Mouse (Mus musculus) heart, embryonic 15.5 days (tissue): ENCODE measurements around the gene Nr2c2. TPM values are rescaled to one million over a fixed set of nuclear protein-coding genes. Genes with fewer than 3 reads are reported as not detected.

Source experiments
- ATAC-seq: fragments of 200-750 bp; cut with Nextera tagmentation; replicated peaks from 2 replicates; pipeline ENCODE4 v1.8.0; 2017; ENCODE audit warnings: low read depth, moderate TSS enrichment; ENCODE audit not compliant: insufficient number of reproducible peaks, insufficient read depth, low FRiP score
- H3K27ac ChIP-seq: fragments of 300-500 bp; sonication (generic); 2 replicates; pipeline ENCODE4 v1.5.1; 2015; ENCODE audit warnings: mild to moderate bottlenecking, inconsistent platforms
- H3K27me3 ChIP-seq: fragments of 300-500 bp; sonication (generic); 2 replicates; pipeline ENCODE4 v1.6.1; 2015; ENCODE audit warnings: inconsistent platforms
- H3K36me3 ChIP-seq: fragments of 300-500 bp; sonication (generic); 2 replicates; pipeline ENCODE4 v1.6.1; 2015; ENCODE audit warnings: mild to moderate bottlenecking, inconsistent platforms
- H3K4me1 ChIP-seq: fragments of 300-500 bp; sonication (generic); replicated peaks from 2 replicates; pipeline ENCODE4 v1.6.1; 2015; ENCODE audit warnings: inconsistent platforms
- H3K4me2 ChIP-seq: fragments of 300-500 bp; sonication (generic); 2 replicates; pipeline ENCODE4 v1.6.1; 2015; ENCODE audit warnings: inconsistent platforms, mild to moderate bottlenecking, moderate library complexity
- H3K4me3 ChIP-seq: fragments of 300-500 bp; sonication (generic); 2 replicates; pipeline ENCODE4 v1.5.1; 2015; ENCODE audit warnings: mild to moderate bottlenecking, inconsistent platforms
- H3K9ac ChIP-seq: fragments of 300-500 bp; sonication (generic); 2 replicates; pipeline ENCODE4 v1.6.1; 2015; ENCODE audit warnings: mild to moderate bottlenecking, inconsistent platforms
- H3K9me3 ChIP-seq: fragments of 300-500 bp; sonication (generic); replicated peaks from 2 replicates; pipeline ENCODE4 v1.6.1; 2016; ENCODE audit warnings: inconsistent platforms
- WGBS: fragments of 180-500 bp; shearing (Covaris S2); methylation state at CpG from one replicate; pipeline ENCODE4 v1.1.7; 2015; ENCODE audit warnings: mixed read lengths; 5-methylcytosine and 5-hydroxymethylcytosine counted together
- polyA plus RNA-seq: library from polyadenylated mRNA; unstranded; fragments of >200 nt; fragmentation: Nextera tagmentation; extraction: Ambion mirVana; gene quantifications from 2 replicates; pipeline ENCODE4 v1.2.1, GENCODE M21; 2015

Nr2c2 gene
- polyA plus RNA-seq, 1 experiment from 2014 or later: 14.8 TPM

DNA sequence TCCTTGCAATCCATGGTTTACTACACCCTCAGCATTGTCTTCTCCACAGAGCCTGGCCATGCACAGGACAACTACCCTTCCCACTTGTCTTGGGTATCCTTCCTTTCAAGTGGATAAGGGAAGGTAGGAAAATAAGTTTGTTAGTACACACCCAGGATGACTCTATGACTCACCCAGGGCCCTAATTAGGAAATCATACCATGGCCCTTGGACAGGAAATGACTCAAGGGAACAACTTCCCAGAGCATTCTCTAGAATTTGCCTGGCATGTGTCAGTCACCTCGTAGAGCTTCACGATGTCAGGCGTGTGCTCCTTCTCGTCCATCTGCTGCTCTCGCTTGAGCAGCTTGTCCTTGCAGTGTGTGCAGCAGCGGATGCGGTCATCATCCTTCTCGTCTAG, 108.2 kb downstream of the Nr2c2 start:
- no peak overlapping the region for H3K4me2 ChIP-seq
- no peak overlapping the region for H3K4me3 ChIP-seq
- no peaks in the 10 kb centered on the region for H3K27me3 ChIP-seq
- H3K36me3 ChIP-seq: peaks cover 69% of the 10 kb centered on the region
- ATAC-seq: no peak
- no peaks in the 10 kb centered on the region for H3K4me1 ChIP-seq
- H3K27ac ChIP-seq: no peak overlapping the region
- no peaks in the 10 kb centered on the region for H3K9me3 ChIP-seq
- 82% methylated on average over 8 of the region's 8 CpGs for WGBS
- H3K9ac ChIP-seq: no peak overlapping the region

- Histone ChIP-seq H3K4me1 (peaks cover 13% of the 10 kb centered on the region), H3K27ac (peak overlapping the region; percentile 52), H3K4me3 (peak overlapping the region; percentile 75), H3K27me3 (no peaks in the 10 kb centered on the region), H3K9me3 (no peaks in the 10 kb centered on the region), H3K9ac (peak overlapping the region; percentile 85), H3K36me3 (no peaks in the 10 kb centered on the region; the same call in 1 of the 2 replicates), H3K4me2 (peak overlapping the region; percentile 80)
- under 1% methylated on average over 48 of the region's 48 CpGs for WGBS
- no peak for ATAC-seq
These were observed 123.0 kb downstream of the Nr2c2 start for GRCm38 (mm10) chr6:92214055-92214772.

DNA sequence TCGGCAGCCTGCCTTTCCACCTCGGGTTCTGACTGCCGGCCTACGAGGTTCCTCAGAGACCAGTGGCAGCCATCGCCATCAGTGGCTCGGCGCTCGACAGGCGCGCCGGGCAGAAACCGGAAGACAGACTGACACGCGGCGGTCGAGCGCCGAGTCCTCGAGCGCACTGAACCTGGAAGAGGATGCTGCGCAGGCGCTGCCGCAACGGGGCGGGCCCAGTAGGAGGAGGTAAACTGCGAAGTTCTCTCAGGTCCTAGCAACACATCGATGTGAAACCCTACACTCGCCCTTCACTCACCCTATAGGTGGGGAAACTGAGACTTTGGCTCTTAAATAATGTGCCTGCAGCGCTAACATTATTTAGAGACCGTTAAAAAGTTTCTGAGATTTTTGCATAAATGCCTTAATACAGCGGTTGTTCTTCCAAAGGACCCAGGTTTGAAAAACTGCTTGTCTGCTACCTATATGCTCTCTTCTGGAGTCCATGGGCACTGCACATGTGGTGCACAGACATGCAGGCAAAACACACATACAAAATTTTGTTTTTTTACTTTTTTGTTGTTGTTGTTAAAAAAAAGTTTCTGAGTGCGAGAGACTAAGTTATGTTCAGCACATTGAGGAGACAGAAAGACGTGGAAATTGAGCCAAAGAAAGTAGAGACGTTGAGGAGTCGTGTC, 123.7 kb downstream of the Nr2c2 start, which contains the start of gene Rbsn:
TSS of gene Rbsn (minus strand) at position 153 of the 677 bp plus-strand sequence.
- 9% methylated on average over 35 of the region's 35 CpGs for WGBS
- H3K36me3 ChIP-seq: no peaks in the 10 kb centered on the region; the same call in 1 of the 2 replicates

GRCm38 (mm10) chr6:92219445-92219844, 128.3 kb downstream of the Nr2c2 start:
- no peak overlapping the region for H3K9ac ChIP-seq
- H3K4me1 ChIP-seq: no peaks in the 10 kb centered on the region
- H3K4me3 ChIP-seq: no peak overlapping the region
- no peaks in the 10 kb centered on the region for H3K27me3 ChIP-seq
- H3K27ac ChIP-seq: no peak overlapping the region
- no peaks in the 10 kb centered on the region for H3K9me3 ChIP-seq
- WGBS: 46% methylated on average over 3 of the region's 3 CpGs
- ATAC-seq: no peak
- H3K36me3 ChIP-seq: no peaks in the 10 kb centered on the region
- no peak overlapping the region for H3K4me2 ChIP-seq

More for the DNA sequence above, 123.7 kb downstream of the Nr2c2 start, which contains the start of gene Rbsn:
- peak within 1 kb of the TSS; percentile 52 for H3K27ac ChIP-seq
- H3K4me2 ChIP-seq: peak within 1 kb of the TSS; percentile 80
- H3K9ac ChIP-seq: peak within 1 kb of the TSS; percentile 85
- H3K27me3 ChIP-seq: no peaks in the 10 kb centered on the region
- peak within 1 kb of the TSS; percentile 75 for H3K4me3 ChIP-seq
- ATAC-seq: peak; percentile 96
- peaks cover 13% of the 10 kb centered on the region for H3K4me1 ChIP-seq
- H3K9me3 ChIP-seq: no peaks in the 10 kb centered on the region

DNA sequence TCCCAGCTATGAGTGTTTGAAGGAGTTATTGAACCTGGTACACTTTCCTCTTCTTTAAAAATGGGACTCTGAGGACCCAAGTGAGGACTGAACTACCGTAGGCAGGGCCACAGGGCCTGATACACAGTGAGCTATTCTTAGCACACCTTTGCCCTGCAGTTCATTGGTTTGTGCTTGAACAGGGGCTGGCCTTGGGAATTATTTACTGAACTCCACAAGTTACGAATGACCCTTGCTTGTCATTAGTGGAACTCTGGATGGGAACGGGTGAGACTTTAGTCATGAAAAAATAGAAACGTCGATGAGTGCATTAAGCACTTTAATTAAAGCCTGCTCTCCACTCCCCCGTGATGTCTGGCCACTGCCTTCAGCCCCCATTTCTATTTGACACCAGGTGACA, 130.4 kb downstream of the Nr2c2 start:
- no peaks in the 10 kb centered on the region for H3K36me3 ChIP-seq
- H3K4me3 ChIP-seq: no peak overlapping the region
- no peak overlapping the region for H3K4me2 ChIP-seq
- no peak for ATAC-seq
- H3K9ac ChIP-seq: no peak overlapping the region
- H3K9me3 ChIP-seq: no peaks in the 10 kb centered on the region
- H3K27ac ChIP-seq: no peak overlapping the region
- no peaks in the 10 kb centered on the region for H3K27me3 ChIP-seq
- no peaks in the 10 kb centered on the region for H3K4me1 ChIP-seq
- WGBS: 58% methylated on average over 6 of the region's 6 CpGs

DNA sequence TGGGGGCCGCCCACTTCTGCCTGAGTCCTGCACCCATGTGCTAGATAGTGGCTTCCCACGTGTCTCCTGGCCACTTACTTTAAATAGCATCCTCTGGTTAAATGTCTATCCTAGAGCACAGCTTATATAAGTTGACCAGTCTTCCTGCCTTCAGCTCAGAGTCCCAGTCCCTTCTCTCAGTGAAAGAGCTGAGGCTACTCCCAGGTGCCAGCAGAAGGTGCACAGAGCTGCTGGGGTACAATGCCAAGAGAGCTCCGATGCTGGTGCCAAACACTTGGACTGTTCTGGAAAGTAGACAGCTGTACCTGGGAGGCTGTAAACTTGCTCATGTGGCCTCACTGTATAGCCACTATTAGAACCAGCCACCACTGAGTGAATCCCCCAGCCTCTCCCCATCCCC, 130.8 kb downstream of the Nr2c2 start:
- no peaks in the 10 kb centered on the region for H3K9me3 ChIP-seq
- no peaks in the 10 kb centered on the region for H3K27me3 ChIP-seq
- no peak overlapping the region for H3K9ac ChIP-seq
- H3K4me2 ChIP-seq: no peak overlapping the region
- no peaks in the 10 kb centered on the region for H3K36me3 ChIP-seq
- H3K4me1 ChIP-seq: no peaks in the 10 kb centered on the region
- H3K27ac ChIP-seq: no peak overlapping the region
- no peak overlapping the region for H3K4me3 ChIP-seq
- no peak for ATAC-seq
- WGBS: 65% methylated on average over 3 of the region's 3 CpGs

Other genes with a start within 250 kb of the Nr2c2 start
- 20.4 and 25.0 TPM in 2 replicates for gene Ccdc174, start 213.3 kb upstream of the Nr2c2 start, polyA plus RNA-seq
- gene 4930590J08Rik, start 188.6 kb upstream of the Nr2c2 start, polyA plus RNA-seq: 0.19 and 0.31 TPM in 2 replicates
- 11.6 and 16.1 TPM in 2 replicates for gene Fgd5, start 112.5 kb upstream of the Nr2c2 start, polyA plus RNA-seq
- 74.4 and 76.7 TPM in 2 replicates for gene Mrps25, start 92.6 kb downstream of the Nr2c2 start, polyA plus RNA-seq
- gene Rbsn, start 123.5 kb downstream of the Nr2c2 start, polyA plus RNA-seq: 14.7 and 17.2 TPM in 2 replicates
- 0.20 and 0.23 TPM in 2 replicates for gene Trh, start 153.3 kb downstream of the Nr2c2 start, polyA plus RNA-seq